Mouse (Mus musculus): Measurements from ENCODE around the gene Gapdh. TPM values are rescaled to one million over a fixed set of nuclear protein-coding genes. Genes with fewer than 3 reads are reported as not detected.

Gapdh gene
- total RNA-seq, 4 experiments from 2014 or later, result 1,769 to 2,176 (median 2,111) TPM

DNA sequence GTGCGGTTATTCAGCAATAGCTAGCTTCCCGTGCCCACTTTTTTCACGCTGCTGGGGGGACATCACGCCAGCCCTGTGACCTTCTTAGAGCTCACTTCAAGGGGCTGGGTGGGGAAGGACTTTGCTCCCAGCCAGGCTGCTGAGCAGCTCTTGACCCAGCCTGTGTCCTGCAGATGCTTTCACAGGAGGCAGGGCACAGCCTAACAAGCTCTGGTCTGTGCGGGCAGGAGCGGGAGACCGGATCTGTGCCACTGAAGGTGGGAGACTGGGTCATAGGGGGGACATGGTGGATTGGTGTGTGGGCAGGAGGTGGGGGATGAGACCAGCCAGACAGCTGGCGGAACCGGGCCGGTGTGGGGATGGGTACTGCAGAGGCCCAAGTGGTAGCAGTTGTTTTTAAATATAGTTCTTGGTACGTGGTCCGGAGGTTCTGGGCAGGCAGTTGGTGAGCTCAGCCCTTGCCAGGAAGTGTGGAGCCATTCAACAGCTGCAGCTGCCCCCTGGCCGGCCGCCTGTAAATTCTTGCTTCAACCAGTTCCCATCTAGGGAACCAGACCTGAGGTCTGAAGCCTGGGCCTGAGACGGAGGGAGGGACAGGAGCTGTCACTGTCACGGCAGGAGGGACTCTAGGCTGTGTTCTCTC is 17.2 kb downstream of the Gapdh start:
- DNase-seq, result no peak

DNA sequence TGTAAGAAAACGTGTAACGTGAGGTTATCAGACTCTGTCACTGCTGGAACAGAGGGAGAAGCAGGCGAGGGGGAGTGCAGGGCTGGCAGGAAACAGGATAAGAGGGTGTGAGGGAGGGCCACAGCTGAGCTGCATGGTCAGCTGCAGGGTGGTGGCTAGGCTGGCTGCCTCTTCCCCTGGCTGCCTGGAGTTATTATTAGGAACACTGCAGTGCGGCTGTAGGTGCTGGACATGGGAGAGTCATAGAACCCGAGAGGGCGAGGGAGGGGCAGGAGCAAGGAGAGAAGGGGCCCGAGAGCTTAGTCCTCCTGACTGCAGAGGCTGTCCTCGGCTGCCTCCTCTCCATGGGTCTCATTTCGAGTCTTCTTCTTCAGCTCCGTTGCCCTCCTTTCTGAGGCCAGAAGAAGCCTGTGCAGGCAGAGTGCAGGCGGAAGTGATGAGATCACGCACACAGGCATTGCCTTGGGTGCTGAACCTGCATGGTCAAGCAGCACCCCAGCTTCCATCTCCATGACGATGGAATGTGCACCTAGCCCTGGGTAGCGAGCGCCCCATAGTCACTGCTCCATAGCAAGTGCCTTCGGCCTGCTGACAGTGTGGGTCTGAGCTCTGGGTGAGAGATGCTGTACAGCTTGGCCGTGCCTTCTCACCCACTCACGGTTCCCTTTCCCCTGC is 17.9 kb downstream of the Gapdh start:
- no peak for DNase-seq

DNA sequence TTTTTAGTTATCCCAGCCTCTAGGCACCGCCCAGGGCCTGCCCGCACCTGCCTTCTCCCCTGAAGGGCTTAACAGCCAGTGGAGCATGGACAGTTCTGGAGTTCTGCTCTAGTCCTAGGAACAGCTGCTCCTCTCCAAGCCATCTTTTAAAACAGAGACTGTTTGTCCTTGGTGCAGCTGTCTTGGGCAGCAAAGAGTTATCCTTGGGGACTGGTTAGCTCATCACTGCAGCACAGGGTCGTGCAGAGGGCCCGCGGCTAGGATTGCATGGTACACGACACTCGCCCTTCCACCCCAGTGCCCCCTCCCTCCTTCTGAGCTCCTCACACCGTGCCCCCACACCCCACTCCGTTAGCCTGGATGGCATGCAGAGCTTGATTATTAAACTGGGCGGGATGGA is 18.9 kb downstream of the Gapdh start:
- no peak for DNase-seq

DNA sequence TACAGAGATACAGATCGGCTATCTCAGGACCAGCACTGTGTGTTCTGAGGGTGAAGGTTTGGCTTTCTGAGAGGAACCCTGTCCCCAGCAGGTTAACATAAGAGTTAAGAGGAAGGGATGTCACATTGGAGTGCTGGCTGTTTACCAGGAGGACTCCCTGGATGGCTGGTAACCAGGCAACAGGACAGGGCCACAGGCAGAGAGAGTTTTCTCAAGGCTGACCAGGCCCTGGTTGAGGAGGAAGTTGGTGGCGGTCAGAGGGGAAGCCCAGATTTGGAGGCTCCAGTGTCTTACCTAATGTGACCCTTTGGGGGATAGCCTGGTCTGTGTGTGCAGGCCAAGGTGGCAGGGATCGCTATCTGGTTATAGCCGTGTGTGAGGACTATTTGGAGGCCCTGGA is 19.5 kb downstream of the Gapdh start:
- DNase-seq, result no peak

GRCm38 (mm10) chr6:125146148-125146547 is 20.1 kb downstream of the Gapdh start:
- no peak for DNase-seq

GRCm38 (mm10) chr6:125145479-125145951 is 20.8 kb downstream of the Gapdh start:
- no peak for DNase-seq

DNA sequence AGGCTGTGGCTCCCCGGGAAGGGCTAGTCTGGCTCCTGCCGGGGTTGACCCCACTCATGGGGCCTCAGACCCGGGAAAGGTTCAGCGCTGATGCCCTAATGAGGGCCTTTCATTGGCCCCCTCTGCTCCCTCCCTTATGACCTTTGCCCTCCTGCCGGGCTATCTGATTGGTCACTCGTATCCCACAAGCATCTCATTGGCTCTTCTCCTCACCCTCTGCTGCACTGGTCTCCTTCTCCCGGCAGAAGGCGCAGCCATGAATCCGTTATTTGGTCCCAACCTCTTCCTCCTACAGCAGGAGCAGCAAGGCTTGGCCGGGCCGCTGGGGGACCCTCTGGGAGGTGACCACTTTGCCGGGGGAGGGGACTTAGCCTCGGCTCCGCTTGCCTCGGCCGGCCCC is 21.3 kb downstream of the Gapdh start, which contains the start of gene Iffo1:
Gene Iffo1, plus strand, starts transcription at position 241 of the 400 bp plus-strand sequence.
- DNase-seq, result peak; percentile 91

GRCm38 (mm10) chr6:125143904-125144303 is 22.4 kb downstream of the Gapdh start:
- no peak for DNase-seq

DNA sequence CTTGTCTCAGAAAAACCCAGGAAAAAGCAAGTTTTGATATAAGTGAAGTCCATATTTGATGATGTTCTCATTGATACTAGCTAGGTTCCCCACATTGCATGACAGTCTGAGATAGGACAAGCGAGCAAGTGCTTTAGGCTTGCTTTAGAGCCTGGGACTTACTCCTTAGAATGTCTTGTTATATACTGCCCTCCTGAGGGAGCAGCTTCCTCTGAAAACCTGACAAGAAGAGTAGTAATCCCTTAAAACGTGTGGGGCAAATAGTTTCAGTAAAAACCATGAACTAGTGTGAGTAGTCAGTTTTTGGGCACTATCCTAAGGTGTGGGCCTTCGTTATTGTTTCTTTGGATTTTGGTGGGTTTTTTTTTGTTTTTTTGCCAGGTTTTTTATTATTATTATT is 23.1 kb downstream of the Gapdh start:
- DNase-seq, result no peak

- no peak for DNase-seq
Observed at GRCm38 (mm10) chr6:125142436-125142835, 23.8 kb downstream of the Gapdh start.

- no peak for DNase-seq
Observed at GRCm38 (mm10) chr6:125139747-125140146, 26.5 kb downstream of the Gapdh start.

DNA sequence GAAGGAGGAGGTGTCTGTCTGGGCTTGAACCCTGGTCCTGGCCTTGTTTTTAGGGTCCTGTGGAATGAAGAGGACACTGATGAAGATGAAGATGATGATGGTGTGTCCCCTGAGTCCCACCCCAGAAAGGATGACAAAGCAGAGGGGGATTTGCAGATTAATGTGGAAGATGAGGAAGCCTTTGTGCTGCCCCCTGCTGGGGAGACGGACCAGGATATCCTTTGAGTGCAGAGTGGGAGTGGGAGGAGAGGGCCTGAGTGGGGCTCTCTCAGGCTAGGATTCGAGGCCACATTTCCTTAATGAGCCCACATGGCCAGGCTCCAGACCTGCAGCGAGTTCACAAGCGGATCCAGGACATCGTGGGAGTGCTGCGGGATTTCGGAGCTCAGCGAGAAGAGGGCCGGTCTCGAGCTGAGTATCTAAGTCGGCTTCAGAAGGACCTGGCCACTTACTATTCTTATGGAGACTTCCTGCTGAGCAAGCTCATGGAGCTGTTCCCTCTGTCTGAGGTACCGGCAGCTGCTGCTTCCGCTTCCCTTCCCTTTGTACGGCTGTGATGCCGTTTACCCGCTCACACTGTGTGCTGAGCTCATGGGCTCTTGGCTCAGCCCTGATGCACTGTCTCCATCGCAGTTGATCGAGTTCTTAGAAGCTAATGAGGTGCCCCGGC is 29.1 kb downstream of the Gapdh start:
- DNase-seq, result no peak

- DNase-seq, result no peak
Observed at GRCm38 (mm10) chr6:125132470-125132869, 33.8 kb downstream of the Gapdh start.

DNA sequence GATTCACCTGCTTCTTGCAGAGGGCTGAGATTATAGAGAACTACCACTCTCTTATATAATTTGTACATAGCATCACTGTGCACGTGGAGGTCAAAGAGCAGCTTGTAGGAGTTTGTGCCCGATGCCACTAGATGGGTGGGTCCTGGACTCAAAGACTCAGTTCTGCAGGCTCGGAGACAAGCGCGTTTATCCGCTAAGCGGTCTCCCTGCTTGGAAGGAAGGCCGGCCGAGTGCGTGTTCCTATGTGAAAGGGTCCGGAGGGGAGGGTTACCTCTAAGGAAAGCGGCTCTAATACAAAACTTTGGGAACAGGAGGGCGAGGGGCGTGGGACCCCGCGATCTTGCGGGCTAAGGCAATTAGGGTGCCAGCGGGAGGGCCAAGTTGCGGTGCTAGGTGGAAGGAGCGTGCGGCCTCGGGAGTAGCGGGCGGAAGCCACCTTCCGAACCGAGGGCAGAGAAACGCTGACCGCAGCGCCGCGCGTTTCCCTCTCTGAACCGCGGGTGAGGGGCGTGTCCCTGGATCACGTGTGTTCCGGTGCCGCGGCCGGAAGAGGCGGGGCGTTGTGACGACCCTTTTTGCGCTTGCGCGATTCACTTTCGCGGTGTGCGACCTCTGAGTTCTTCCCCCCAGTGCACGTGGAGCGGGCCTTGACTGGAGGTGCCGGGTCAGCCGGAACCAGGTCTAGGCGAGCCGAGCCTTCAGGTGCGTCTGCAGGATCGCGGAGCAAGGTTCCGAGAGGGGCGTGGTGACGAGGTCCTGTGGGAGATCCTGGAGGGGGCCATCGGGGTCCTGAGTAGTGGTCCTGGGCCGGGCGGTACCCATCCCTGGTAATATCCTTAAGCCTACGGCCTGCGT is 34.7 kb downstream of the Gapdh start, which contains the start of gene Nop2:
Gene Nop2, plus strand, starts transcription at position 608 of the 855 bp plus-strand sequence.
- DNase-seq, result peak; percentile 81

GRCm38 (mm10) chr6:125129710-125130402 is 36.4 kb downstream of the Gapdh start:
- no peak for DNase-seq

GRCm38 (mm10) chr6:125128724-125129123 is 37.5 kb downstream of the Gapdh start:
- DNase-seq, result no peak

GRCm38 (mm10) chr6:125119387-125119786 is 46.9 kb downstream of the Gapdh start:
- no peak for DNase-seq

GRCm38 (mm10) chr6:125112553-125112952 is 53.7 kb downstream of the Gapdh start:
- DNase-seq, result no peak

All from adrenal gland, adult 8-10 months (tissue).